Mouse (Mus musculus) liver, adult 2 months (tissue): ENCODE measurements at regions not wholly inside any gene's neighbourhood (a gene's known extent, or its start where the extent isn't known, plus 50 kb on each side); places are given as distances from the start of the nearest gene placed in this dataset.
"Not testable (repeated sequence)": the region's sequence is repeated elsewhere in the genome, so short reads cannot be mapped to it uniquely, and the experiment has no call there.

Experiments used
- DNase-seq: peaks from one replicate; pipeline ENCODE4 v3.0.0-alpha.2; 2011; ENCODE audit warnings: low read depth, low spot score; ENCODE audit errors: extremely low read depth
- H3K27ac ChIP-seq: fragments of 200-500 bp; replicated peaks from 2 replicates; pipeline ENCODE4 v1.5.1; 2012; ENCODE audit warnings: low read depth, mild to moderate bottlenecking, control low read depth, inconsistent platforms, low read length; ENCODE audit not compliant: insufficient read depth
- H3K27me3 ChIP-seq: fragments of 200-500 bp; 2 replicates; pipeline ENCODE4 v1.6.1; 2012; ENCODE audit warnings: mild to moderate bottlenecking, moderate library complexity, low read length, inconsistent platforms; ENCODE audit not compliant: control insufficient read depth, insufficient read depth
- H3K36me3 ChIP-seq: fragments of 200-500 bp; 2 replicates; pipeline ENCODE4 v1.6.1; 2012; ENCODE audit warnings: low read length, inconsistent platforms; ENCODE audit not compliant: control insufficient read depth, insufficient read depth
- H3K4me1 ChIP-seq: fragments of 200-500 bp; 2 replicates; pipeline ENCODE4 v1.6.1; 2011; ENCODE audit warnings: low read length; ENCODE audit not compliant: control insufficient read depth, insufficient read depth
- H3K4me3 ChIP-seq: fragments of 200-500 bp; 2 replicates; pipeline ENCODE4 v1.5.1; 2011; ENCODE audit warnings: low read depth, mild to moderate bottlenecking, control low read depth, low read length, moderate library complexity; ENCODE audit not compliant: insufficient read depth
- H3K79me2 ChIP-seq: fragments of 200-500 bp; 2 replicates; pipeline ENCODE4 v1.6.1; 2012; ENCODE audit warnings: inconsistent platforms, mild to moderate bottlenecking, low read length, moderate library complexity; ENCODE audit not compliant: control insufficient read depth, insufficient read depth
- H3K9ac ChIP-seq: fragments of 200-500 bp; 2 replicates; pipeline ENCODE4 v1.6.1; 2012; ENCODE audit warnings: low read depth, mild to moderate bottlenecking, control low read depth, inconsistent platforms, low read length
- CTCF ChIP-seq: fragments of 200-500 bp; IDR thresholded peaks from 2 replicates; pipeline ENCODE4 v1.5.1; 2011; ENCODE audit warnings: low read depth, low read length, control low read depth
- POLR2A ChIP-seq: fragments of 200-500 bp; IDR thresholded peaks from 2 replicates; pipeline ENCODE4 v1.6.1; 2011; ENCODE audit warnings: low read length, control low read depth; ENCODE audit not compliant: insufficient read depth; ENCODE audit errors: extremely low read depth
- WGBS: fragments of 180-500 bp; shearing (Covaris S2); methylation state at CpG from one replicate; pipeline ENCODE4 v1.1.7; 2018; 5-methylcytosine and 5-hydroxymethylcytosine counted together

DNA sequence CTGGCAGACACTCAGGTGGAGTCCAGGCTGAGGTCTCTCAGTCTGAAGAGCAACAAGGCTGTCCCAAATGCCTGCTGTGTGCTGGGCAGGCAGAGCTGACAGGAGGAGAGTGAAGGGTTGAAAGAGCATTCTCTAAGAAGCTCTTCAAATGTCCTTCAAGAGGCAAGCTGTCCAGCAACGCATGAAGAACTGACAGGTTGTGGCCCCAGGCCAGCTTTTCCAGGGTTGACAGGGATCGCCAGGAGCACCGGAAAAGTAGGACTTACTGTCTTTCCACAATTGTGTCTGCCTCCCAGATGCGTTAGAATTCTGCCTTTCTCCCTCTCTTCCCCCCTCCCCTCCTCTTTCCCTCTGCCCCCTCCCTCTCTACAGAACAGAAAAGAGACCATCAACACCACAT is 282.1 kb downstream of the Etnk1 start:
- Histone ChIP-seq H3K27me3 (no peaks in the 10 kb centered on the region), H3K4me1 (no peaks in the 10 kb centered on the region), H3K79me2 (no peaks in the 10 kb centered on the region), H3K36me3 (no peaks in the 10 kb centered on the region), H3K9ac (no peak overlapping the region), H3K27ac (no peak overlapping the region), H3K4me3 (no peak overlapping the region)
- DNase-seq, result no peak
- WGBS, result 80% methylated on average over 4 of the region's 4 CpGs
- TF ChIP-seq CTCF (no peak), POLR2A (no peak)

DNA sequence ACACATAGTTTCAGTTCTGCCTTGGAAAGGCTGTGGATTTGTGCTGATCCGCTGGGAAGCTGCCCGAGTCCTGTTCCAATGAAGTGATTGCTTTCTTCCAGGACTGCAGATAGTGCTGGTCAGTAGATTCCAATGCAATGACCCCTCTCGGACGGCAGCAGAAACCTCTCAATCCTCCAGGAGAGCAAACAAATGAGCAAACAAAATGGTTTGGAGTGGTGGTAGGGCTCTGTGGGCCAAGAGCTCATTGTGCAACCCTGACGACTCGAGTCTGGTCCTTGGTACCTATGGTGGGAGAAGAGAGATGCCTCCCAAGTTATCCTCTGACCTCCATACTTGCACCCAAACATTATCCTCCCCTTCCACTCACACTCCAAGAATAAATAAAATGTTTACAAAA is 284.8 kb downstream of the Etnk1 start:
- H3K36me3 ChIP-seq, result no peaks in the 10 kb centered on the region
- H3K27me3 ChIP-seq, result no peaks in the 10 kb centered on the region
- no peak overlapping the region for H3K4me3 ChIP-seq
- WGBS, result 28% methylated on average over 6 of the region's 6 CpGs
- H3K27ac ChIP-seq, result no peak overlapping the region
- no peak overlapping the region for H3K9ac ChIP-seq
- no peaks in the 10 kb centered on the region for H3K79me2 ChIP-seq
- TF ChIP-seq CTCF, result no peak
- TF ChIP-seq POLR2A, result no peak
- H3K4me1 ChIP-seq, result no peaks in the 10 kb centered on the region
- peak; percentile 36 for DNase-seq

DNA sequence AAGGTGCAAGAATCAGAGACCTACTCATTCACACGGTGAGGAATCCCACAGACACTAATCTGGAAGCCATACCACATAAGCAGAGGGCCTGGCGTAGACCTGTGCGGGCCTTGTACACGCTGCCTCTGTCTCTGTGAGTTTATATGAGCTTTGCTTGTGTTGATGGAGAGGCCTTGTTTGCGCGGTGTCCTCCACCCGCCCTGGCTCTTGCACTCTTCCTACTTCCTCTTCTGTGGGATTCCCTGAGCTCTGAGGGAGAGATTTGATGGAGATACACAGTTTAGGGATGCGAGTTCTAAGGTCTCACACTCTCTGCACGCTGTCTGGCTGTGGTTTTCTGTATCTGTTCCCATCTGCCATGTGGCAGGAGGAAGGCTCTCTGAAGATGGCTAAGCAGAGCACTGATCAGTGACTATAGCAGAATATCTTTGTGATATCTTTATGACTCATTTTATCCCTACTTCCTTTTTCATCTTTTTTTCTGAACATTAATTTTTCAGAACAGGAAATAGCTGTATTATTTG is 287.7 kb downstream of the Etnk1 start:
- WGBS, result 97% methylated on average over 9 of the region's 9 CpGs

DNA sequence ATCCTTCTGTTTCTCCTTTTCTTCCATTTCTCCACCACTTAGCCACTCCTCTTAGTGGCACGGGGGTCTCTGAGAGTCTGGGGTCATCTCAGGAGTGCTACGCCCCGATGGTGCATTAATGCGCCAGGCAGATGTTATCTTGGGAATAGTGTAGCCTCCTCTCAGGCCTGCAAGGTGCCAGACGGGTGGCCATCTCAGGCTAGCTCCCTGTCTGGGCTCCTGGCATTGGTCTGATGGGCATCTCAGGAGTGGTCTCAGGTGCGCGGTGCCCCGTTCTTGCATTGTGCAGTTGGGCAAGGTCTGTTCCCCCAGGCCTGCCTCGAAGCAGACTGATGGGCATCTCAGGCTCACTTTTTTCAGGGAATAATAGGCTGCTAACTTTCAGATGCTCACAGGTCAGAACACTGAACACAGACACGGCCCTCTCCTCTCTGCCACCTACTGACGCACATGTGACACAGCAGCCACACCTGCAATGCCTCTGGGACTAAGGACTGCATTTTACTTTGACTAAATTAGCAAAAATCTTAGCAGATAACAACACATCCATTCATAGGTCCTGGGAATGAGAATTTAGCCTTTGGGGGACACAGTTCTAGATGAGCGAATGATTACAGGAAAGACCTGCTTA is 298.0 kb downstream of the Etnk1 start:
- TF ChIP-seq CTCF (peak; percentile 82), POLR2A (no peak)
- Histone ChIP-seq H3K4me1 (no peaks in the 10 kb centered on the region), H3K4me3 (no peak overlapping the region), H3K27ac (no peak overlapping the region), H3K9ac (no peak overlapping the region), H3K27me3 (no peaks in the 10 kb centered on the region), H3K36me3 (no peaks in the 10 kb centered on the region), H3K79me2 (no peaks in the 10 kb centered on the region)
- DNase-seq, result no peak
- 74% methylated on average over 12 of the region's 12 CpGs for WGBS

More for the DNA sequence above, 287.7 kb downstream of the Etnk1 start:
- H3K27me3 ChIP-seq, result no peaks in the 10 kb centered on the region
- no peak for TF ChIP-seq CTCF
- TF ChIP-seq POLR2A, result no peak
- no peaks in the 10 kb centered on the region for H3K79me2 ChIP-seq
- H3K4me3 ChIP-seq, result no peak overlapping the region
- no peak for DNase-seq
- no peak overlapping the region for H3K27ac ChIP-seq
- H3K36me3 ChIP-seq, result no peaks in the 10 kb centered on the region
- no peak overlapping the region for H3K9ac ChIP-seq
- H3K4me1 ChIP-seq, result no peaks in the 10 kb centered on the region

DNA sequence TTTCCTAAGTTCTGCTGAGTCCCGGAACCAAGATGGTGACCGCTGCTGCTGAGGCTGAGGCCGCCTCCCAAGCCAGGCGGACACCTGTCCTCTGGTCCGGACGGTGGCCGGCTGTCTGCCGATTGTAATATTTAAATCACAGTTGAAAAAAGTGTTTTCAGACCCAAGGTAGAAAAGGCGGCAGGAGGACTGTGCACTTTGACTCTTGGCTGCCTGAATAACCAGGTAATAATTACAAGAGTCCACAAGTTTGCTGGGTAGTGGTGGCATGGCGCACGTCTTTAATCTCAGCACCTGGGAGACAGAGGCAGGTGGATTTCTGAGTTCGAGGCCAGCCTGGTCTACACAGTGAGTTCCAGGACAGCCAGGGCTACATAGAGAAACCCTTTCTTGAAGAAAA is 305.7 kb downstream of the Etnk1 start:
- DNase-seq, result peak; percentile 73
- not testable (repeated sequence) for H3K4me3 ChIP-seq, H3K27me3 ChIP-seq, H3K27ac ChIP-seq, H3K4me1 ChIP-seq, H3K36me3 ChIP-seq, H3K79me2 ChIP-seq, H3K9ac ChIP-seq
- 72% methylated on average over 12 of the region's 12 CpGs for WGBS

DNA sequence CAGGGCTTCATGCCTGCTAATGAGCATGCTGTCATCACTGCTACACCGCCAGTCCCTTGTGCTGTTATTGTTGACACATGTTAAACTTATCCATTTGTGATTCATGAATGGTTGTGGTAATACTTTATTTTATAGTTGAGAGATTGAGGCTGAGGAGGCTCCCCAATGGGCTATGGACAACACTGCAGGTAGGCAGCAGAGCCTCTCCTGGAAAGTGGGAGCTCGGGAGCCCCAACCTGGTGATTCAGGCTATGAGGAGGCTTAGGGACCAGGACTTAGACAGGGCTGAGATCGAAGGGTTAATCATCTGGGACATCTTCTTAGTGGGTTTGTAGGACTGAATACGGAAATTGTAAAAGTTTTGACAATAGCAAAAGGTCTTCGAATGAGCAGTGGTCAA is 307.4 kb downstream of the Etnk1 start:
- no peak for DNase-seq
- Histone ChIP-seq H3K27me3 (no peaks in the 10 kb centered on the region), H3K4me1 (no peaks in the 10 kb centered on the region), H3K36me3 (no peaks in the 10 kb centered on the region), H3K9ac (no peak overlapping the region), H3K27ac (no peak overlapping the region), H3K79me2 (no peaks in the 10 kb centered on the region), H3K4me3 (no peak overlapping the region)
- TF ChIP-seq CTCF, result no peak
- TF ChIP-seq POLR2A, result no peak
- 90% methylated on average over 5 of the region's 5 CpGs for WGBS
